Mouse (Mus musculus) granulocyte monocyte progenitor cell, adult 5-6 weeks (primary cell): ENCODE measurements around the gene Ssxb10. TPM values are rescaled to one million over a fixed set of nuclear protein-coding genes. Genes with fewer than 3 reads are reported as not detected.
"Not testable (repeated sequence)": the region's sequence is repeated elsewhere in the genome, so short reads cannot be mapped to it uniquely, and the experiment has no call there.

Experiments
- ATAC-seq: replicated peaks from 2 replicates; pipeline ENCODE4 v1.8.0; 2016; ENCODE audit warnings: mild to moderate bottlenecking, moderate TSS enrichment, inconsistent platforms; ENCODE audit not compliant: poor library complexity, severe bottlenecking
- total RNA-seq, 2 experiments: library from RNA; stranded (forward) in 1 of 2; stranded (reverse) in 1 of 2; fragments of 200-712, 200-1000 nt in 1 of 2; fragments of >200 nt in 1 of 2; fragmentation: Nextera tagmentation in 1 of 2; gene quantifications; 2 replicates each; pipeline ENCODE4 v1.2.3; 2014 to 2017

Ssxb10 gene
- total RNA-seq (2014; fragmentation: Nextera tagmentation) = not detected in 2 replicates
- total RNA-seq (2017) = not detected in 2 replicates

DNA sequence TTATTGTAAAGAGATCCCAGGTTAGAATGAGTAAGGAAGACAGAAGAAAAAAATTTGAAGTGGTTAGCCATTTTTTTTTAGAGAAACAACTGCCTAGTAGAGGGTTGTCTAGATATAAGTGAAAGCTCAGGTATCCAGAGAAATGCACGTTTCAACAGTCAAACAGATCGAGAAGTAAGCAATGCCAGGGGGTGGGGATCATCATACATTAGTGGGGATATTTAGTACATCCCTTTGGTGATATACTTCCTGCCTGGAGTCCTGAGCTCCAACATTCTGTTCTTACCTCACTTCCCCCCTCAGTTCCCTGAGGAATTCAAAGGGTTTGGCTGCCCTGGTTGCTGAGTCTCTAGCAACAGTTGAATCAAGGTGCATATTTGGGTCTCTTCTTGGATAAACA, at the start of gene Ssxb10:
Gene Ssxb10 (plus strand): TSS at position 301 of the 400 bp plus-strand sequence.
- ATAC-seq = no peak

DNA sequence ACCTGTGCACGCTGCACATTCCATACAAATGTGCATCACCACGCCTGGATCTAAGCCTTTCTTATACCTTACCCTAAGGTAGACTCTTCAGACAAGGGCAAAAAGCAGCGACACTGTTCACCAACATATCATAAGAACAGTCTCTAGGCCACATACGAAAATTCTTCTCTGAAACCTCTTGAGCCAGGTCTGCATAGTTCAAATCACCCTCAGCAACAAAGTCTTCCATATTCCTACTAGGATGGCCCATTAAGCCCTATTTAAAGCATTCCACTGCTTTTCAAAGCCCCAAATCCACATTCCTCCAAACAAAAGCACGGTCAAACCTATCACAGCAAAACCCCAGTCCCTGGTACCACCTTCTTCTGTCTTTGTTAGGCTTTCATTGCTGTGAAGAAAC, 38.6 kb upstream of the Ssxb10 start:
- no peak for ATAC-seq

DNA sequence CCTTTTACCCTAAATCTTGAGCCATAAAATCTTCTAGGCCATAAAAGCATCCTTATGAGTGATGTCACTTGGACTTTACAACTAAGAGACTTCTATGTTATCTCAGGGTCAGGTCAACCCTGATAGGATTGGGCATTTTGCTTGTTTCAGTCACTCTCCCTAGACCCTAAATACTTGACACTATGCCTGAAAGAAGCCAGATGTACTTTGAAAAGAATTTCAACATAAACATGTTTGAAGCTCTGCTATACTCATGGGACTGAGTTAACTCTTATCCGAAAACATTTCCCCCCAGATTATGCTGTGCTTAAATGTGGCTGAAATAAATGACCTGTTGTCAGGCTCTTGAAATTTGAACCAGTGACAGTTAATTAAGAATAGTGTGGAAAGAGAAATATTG, 17.9 kb upstream of the Ssxb10 start:
- no peak for ATAC-seq

GRCm38 (mm10) chrX:8314905-8315304, 12.3 kb upstream of the Ssxb10 start:
- ATAC-seq = peak; percentile 63; the same call in 1 of the 2 replicates

DNA sequence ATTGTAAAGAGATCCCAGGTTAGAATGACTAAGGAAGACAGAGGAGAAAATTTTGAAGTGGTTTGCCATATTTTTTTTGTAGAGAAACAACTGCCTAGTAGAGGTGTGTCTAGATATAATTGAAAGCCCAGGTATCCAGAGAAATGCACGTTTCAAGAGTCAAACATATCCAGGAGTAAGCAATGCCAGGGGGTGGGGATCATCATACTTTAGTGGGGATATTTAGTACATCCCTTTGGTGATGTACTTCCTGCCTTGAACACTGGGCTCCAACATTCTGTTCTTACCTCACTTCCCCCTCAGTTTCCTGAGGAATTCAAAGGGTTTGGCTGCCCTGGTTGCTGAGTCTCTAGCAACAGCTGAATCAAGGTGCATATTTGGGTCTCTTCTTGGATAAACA, 39.5 kb downstream of the Ssxb10 start, which contains the start of gene Ssxb9:
Gene Ssxb9 (plus strand): TSS at position 301 of the 400 bp plus-strand sequence.
- ATAC-seq = not testable (repeated sequence)

Other genes with a start within 250 kb of the Ssxb10 start
- gene Was, start 236.9 kb upstream of the Ssxb10 start, total RNA-seq (2014; fragmentation: Nextera tagmentation) = 88.2 and 104 TPM in 2 replicates
- gene Was, start 236.9 kb upstream of the Ssxb10 start, total RNA-seq (2017) = 82.0 and 114 TPM in 2 replicates
- gene Wdr13, start 194.5 kb upstream of the Ssxb10 start, total RNA-seq (2014; fragmentation: Nextera tagmentation) = 25.6 and 30.5 TPM in 2 replicates
- 15.6 and 17.4 TPM in 2 replicates for gene Wdr13, start 194.5 kb upstream of the Ssxb10 start, total RNA-seq (2017)
- gene Rbm3, start 181.5 kb upstream of the Ssxb10 start, total RNA-seq (2014; fragmentation: Nextera tagmentation) = 877 and 914 TPM in 2 replicates
- gene Rbm3, start 181.5 kb upstream of the Ssxb10 start, total RNA-seq (2017) = 1,015 and 1,242 TPM in 2 replicates
- 6.7 and 10.8 TPM in 2 replicates for gene Tbc1d25, start 151.2 kb upstream of the Ssxb10 start, total RNA-seq (2014; fragmentation: Nextera tagmentation)
- 4.1 and 4.4 TPM in 2 replicates for gene Tbc1d25, start 151.2 kb upstream of the Ssxb10 start, total RNA-seq (2017)
- gene Ebp, start 133.9 kb upstream of the Ssxb10 start, total RNA-seq (2014; fragmentation: Nextera tagmentation) = 69.1 and 79.2 TPM in 2 replicates
- gene Ebp, start 133.9 kb upstream of the Ssxb10 start, total RNA-seq (2017) = 67.8 and 107 TPM in 2 replicates
- not detected in 2 replicates for gene Porcn, start 120.9 kb upstream of the Ssxb10 start, total RNA-seq (2014; fragmentation: Nextera tagmentation)
- not detected in 2 replicates for gene Porcn, start 120.9 kb upstream of the Ssxb10 start, total RNA-seq (2017)
- 32.7 and 34.2 TPM in 2 replicates for gene Ftsj1, start 75.0 kb upstream of the Ssxb10 start, total RNA-seq (2014; fragmentation: Nextera tagmentation)
- gene Ftsj1, start 75.0 kb upstream of the Ssxb10 start, total RNA-seq (2017) = 20.5 and 37.1 TPM in 2 replicates
- 0.32 TPM in 1 of 2 replicates, not detected in the other for gene Slc38a5, start 56.3 kb upstream of the Ssxb10 start, total RNA-seq (2014; fragmentation: Nextera tagmentation)
- gene Slc38a5, start 56.3 kb upstream of the Ssxb10 start, total RNA-seq (2017) = 0.26 TPM in 1 of 2 replicates, not detected in the other
- gene Ssxb9, start 39.6 kb downstream of the Ssxb10 start, total RNA-seq (2014; fragmentation: Nextera tagmentation) = not detected in 2 replicates
- not detected in 2 replicates for gene Ssxb9, start 39.6 kb downstream of the Ssxb10 start, total RNA-seq (2017)
- not detected in 2 replicates for gene Ssxb1, start 85.9 kb downstream of the Ssxb10 start, total RNA-seq (2014; fragmentation: Nextera tagmentation)
- not detected in 2 replicates for gene Ssxb1, start 85.9 kb downstream of the Ssxb10 start, total RNA-seq (2017)
- gene Ssxb2, start 134.3 kb downstream of the Ssxb10 start, total RNA-seq (2014; fragmentation: Nextera tagmentation) = not detected in 2 replicates
- not detected in 2 replicates for gene Ssxb2, start 134.3 kb downstream of the Ssxb10 start, total RNA-seq (2017)
- not detected in 2 replicates for gene Gm14459, start 197.5 kb downstream of the Ssxb10 start, total RNA-seq (2014; fragmentation: Nextera tagmentation)
- not detected in 2 replicates for gene Gm14459, start 197.5 kb downstream of the Ssxb10 start, total RNA-seq (2017)
- gene Ssxb6, start 220.8 kb downstream of the Ssxb10 start, total RNA-seq (2014; fragmentation: Nextera tagmentation) = not detected in 2 replicates
- gene Ssxb6, start 220.8 kb downstream of the Ssxb10 start, total RNA-seq (2017) = not detected in 2 replicates